Mouse (Mus musculus) gastrocnemius, adult 18-20 months (tissue): ENCODE measurements around the gene Sema4c. TPM values are rescaled to one million over a fixed set of nuclear protein-coding genes. Genes with fewer than 3 reads are reported as not detected.

ENCODE experiments used
- DNase-seq: peaks from one replicate; pipeline ENCODE4 v3.0.0; 2021; ENCODE audit warnings: low spot score
- total RNA-seq, 2 experiments: library from RNA; stranded (reverse); gene quantifications; 2 replicates each; pipeline ENCODE4 v1.2.3; 2021

Sema4c gene
- total RNA-seq, 2 experiments from 2014 or later, result 4.7 to 6.8 TPM

GRCm38 (mm10) chr1:36557457-36558011 is 615 bp downstream of the Sema4c start:
- DNase-seq, result peak; percentile 83

DNA sequence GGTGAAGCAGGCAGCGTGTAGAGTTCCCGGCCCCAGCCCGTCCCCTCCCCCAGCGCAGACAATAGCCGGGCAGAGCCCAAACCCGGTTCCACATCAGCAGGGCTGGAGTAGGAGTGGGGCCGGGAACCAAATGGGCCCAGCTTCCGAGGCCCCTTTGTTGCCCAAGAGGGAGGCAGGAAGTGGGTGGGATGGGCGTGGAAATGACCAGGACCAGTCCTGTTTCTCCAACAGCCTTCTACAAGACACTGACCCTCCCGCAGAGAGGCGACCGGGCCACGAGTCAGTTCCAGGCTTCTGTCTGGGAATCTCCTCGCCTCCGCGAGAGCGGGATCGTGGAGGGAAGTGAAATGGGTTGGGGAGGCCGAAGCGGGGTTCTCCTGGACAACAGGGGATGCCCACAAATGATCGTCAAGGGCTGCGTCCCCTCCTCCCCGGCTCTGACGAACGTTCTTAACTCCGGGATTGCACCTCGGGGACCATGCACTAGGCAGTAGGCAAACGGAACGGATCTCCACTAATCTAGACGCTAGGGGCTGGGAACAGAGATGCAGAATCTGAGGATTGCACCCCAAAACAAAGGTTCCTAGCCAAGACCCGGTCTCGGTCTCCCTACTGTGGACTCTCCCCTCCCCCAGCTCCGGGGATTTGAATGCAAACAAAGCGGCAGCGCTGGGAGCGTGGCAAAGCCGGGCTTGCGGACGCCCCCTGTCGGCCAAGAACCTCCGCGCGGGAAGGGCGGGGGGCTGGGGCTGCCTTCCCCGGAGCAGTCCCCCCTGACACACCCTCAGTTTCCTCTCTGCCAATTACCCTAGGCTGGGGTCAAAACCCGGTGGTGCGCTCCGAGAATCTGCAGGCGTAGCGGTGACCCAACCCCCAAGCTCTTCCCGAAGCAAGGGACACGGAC is 1.3 kb downstream of the Sema4c start:
- DNase-seq, result peak; percentile 87

DNA sequence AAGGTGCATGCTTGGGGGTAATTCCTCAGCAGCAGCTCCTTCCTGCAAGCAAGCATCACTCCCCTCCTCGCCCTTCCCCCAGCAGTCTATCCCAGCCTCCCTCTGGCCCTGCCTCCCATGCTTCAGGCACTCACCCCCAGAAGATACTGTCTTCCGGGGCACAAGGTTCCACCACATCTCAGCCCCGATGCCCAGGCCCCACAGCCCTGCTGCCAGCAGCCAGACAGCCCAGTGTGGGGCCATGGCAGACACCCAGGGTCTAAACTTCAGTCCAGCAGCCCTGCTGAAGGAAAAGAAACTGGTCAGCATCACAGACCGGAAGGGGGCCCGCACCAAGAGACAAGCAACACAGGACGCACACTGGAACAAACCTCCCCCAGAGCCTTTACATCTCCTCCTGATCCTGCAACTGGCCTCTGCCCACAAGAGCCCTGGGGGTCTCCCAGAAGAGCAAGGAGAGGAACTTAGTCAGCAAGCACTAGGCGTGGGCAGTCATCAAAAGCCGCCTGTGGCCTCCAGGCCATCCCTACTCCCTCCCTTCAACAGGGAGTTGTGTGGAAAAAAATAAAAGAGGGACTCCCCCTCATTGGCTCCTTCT is 2.3 kb downstream of the Sema4c start:
- no peak for DNase-seq

GRCm38 (mm10) chr1:36554633-36555399 is 3.3 kb downstream of the Sema4c start:
- DNase-seq, result no peak

DNA sequence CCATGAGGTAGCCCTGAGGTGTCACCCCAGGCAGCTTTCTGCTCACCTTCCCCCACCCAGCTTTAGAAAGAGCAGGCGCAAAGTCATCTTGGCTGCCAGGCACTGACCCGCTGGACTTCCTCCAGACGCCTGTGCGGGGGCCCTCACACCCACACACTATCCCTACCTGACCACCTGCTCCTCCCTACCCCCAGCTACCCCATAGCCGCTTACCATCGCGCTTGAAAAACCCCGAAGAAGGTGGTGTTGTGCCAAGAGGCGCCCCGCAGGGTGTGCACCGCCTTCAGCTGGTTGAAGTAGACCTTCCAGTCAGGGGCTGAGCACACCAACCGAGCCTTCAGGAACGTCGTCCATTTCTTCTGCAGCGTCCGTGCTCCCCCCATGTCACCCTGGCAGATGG is 5.6 kb downstream of the Sema4c start:
- DNase-seq, result no peak

DNA sequence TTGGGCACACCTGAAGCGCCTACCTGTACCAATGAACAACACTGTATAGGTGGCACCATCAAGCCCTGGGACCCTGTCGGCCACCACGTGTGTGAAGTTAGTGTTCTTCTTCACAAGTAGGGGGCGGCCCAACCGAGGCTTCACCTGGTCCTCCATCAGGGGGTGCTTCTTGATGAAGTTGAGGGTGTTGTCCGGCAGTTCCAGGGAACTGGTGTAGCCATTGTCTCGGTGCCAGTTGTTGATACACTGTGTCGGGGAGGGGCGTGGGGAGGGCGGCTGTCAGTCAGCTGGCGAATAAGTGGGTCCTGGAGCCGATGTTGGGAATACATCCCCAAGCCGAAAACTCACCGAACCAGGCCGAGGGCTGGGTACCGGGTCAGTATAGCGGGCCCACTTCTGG is 6.2 kb downstream of the Sema4c start:
- no peak for DNase-seq

DNA sequence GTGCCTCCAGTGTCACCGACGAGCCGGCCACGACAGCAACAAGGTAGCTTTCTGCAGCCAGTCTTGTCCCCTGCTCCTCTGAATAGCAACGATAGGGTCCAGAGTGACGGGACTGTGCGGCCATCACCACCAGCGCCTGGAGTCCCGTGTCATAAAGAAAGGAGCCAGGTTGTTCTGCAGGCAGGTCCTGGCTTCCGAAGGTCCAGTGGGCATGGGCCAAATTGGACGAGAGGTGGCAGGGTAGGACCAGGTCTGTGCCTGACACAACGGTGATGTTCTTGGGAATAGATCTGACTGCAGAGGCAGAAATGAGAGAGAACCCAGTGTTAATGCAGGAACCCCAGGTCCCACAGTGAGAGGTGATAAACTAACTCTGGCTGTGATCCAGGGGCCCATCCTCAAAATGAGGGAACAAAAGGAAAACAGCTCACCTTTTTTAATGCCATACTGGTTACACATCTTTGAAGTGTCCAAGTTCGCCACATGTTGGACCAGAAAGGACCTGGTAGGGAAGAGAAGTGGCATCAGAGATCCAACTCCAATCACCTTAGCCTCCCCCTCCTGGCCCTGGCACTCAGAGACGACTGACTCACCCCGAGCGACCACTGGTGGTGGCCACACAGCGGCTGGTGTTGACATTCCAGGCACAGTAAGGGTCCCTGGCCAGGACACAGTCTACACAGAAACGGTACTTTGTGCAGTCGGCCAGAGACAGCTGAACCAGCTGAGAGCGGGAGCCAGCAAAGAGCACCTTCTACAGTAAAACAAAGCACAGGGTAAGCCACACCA is 7.9 kb downstream of the Sema4c start:
- no peak for DNase-seq

- no peak for DNase-seq
Observed at GRCm38 (mm10) chr1:36549491-36549890, 8.7 kb downstream of the Sema4c start.

- DNase-seq, result no peak
Observed at GRCm38 (mm10) chr1:36548771-36549170, 9.4 kb downstream of the Sema4c start.

DNA sequence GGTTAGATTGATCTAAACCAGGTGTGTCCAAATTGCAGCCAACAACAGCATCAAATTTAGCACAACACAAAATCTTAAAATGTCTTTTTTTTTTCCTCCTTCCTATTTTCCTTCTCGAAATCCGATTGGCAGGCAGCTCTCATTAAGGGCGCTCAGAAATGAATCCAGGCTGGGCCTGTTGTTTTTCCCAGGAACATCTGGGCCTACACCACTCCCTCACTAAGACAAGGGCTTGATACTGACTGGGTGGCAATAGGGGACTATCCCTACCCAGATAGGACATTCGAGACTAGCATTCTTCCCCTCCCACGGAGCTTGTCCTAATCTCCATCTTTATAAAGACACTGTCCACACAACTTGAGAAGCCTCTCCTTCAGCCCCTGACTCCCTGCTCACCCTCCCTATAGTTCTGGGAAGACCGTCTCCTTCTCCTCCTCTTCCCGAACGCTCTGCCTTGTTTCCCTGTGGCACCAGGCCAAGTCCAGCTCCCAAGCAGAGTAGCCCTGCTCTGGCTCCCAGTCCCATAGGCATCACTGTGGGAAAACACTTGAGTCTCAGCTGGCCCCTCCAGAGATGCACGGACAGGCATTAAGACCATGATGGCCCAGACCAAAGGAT is 10.1 kb downstream of the Sema4c start:
- peak; percentile 55 for DNase-seq

- DNase-seq, result peak; percentile 99
Observed at GRCm38 (mm10) chr1:36546888-36547471, 11.2 kb downstream of the Sema4c start, which contains the start of gene Ankrd39. Ankrd39 (minus strand) TSS chr1:36547445.

DNA sequence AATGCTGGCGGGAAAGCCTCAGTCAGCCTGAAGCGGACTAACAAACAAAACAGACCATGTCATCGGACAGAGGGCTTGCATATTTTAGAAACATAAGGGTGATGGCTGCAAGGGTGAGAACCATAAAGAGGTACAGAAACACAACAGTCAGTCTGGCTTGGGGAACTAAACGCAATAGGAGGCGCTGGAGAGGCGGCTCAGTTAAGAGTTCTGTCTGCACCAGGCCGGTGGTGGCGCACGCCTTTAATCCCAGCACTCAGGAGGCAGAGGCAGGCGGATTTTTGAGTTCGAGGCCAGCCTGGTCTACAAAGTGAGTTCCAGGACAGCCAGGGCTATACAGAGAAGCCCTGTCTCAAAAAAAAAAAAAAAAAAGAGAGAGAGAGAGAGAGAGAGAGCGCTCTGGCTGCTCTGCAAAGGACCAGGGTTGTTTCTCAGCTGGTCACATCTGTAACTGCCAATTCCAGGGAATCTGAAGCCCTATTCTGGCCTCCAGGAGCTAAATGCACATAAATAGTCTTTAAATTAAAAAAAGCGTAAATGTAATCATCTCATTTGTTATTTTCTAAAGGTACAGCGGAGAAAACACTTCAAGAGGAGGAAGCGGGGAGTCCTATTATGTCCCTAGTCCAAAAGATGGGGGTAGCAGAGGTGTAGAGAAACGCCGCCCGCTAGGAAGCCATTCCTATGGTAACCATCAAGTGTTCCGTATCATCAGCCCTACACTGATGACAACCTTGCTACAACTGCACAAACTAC is 12.1 kb downstream of the Sema4c start:
- no peak for DNase-seq

DNA sequence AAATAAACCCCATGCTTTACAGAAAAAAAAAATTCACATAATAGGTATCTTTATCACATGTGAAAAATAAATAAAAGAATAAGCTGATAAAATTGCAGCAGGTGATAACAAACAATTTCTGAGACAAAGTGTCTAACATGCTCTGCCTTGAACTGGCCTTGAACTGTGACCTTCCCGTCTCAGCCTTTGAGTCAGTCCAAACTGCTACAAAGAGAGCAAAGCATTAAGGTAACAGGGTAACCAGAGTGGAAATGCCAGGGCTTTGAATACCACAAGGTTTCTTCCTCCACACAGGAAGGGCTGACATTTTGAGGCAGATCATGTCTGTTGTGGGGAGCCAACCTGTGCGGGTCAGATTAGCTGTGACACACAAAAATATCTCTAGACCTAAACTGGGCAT is 12.8 kb downstream of the Sema4c start:
- no peak for DNase-seq

GRCm38 (mm10) chr1:36542925-36543324 is 15.2 kb downstream of the Sema4c start:
- no peak for DNase-seq

GRCm38 (mm10) chr1:36541844-36542243 is 16.3 kb downstream of the Sema4c start:
- DNase-seq, result no peak

GRCm38 (mm10) chr1:36540807-36541206 is 17.3 kb downstream of the Sema4c start:
- no peak for DNase-seq

DNA sequence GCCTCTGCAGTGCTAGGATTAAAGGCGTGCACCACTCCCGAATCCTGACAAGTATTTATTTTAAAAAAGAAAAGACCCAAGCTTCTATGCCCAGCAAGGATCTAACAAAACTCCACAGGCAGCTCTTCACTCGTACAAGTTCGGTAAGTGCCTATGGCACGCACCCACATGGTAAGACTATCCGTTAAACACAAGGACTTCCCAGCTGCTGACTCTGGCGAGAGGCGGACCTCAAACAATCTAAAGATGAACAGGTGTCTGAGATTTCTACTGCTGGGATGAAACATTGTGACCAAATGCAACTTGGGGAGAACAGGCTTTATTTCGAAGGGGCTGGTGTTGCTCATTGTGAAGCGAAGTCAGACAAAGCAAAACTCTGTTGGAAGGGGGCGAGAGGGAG is 18.0 kb downstream of the Sema4c start:
- peak; percentile 68 for DNase-seq

DNA sequence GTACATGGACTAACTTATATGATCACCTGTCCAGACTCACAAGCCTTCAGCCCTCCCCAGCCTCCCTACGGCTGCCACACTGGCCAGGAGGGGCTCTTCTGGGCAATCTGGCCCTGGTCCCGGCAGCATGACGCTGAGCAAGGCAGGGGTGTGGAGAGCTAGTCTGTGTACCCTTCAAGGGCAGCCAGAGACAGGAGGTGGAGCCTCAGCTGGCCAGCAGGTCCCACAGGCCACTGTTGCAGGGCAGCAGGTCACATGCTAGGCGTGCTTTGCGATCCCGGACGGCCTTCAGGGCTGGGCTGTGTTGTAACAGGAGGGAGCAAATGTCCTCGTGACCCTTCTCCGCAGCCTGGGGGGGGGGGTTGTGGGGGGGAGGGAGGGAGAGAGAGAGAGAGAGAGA is 19.0 kb downstream of the Sema4c start, which contains the start of gene Gm42417:
Gene Gm42417, minus strand, starts transcription at position 244 of the 400 bp plus-strand sequence.
- DNase-seq, result peak; percentile 92

DNA sequence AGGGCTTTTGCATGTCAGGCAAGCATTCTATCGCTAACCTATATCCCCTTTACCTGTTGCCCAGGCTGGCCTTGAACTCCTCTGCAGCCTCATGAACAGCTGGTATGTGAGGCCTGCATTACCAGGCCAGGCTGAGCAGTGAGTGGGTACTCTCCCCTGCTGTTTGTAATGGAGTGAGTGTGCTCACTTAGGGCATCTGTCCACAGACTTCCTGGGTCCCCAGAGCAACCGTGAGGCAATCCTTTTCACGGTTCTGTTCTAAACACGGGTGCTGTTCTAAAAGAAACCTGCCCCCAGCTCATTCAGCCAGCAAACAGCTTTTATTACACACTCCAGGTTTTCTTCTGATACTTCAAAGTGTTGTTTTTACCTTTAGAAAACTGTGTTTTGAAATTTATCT is 19.4 kb downstream of the Sema4c start:
- no peak for DNase-seq
